Mouse (Mus musculus) gastrocnemius, postnatal 14 days (tissue): Measurements from ENCODE around the gene Tomt. TPM values are rescaled to one million over a fixed set of nuclear protein-coding genes. Genes with fewer than 3 reads are reported as not detected.

Experiments used
- DNase-seq: peaks from one replicate; pipeline ENCODE4 v3.0.0; 2021; ENCODE audit warnings: mixed read lengths
- intact Hi-C: fragments of 180-260 bp; cut with DNase I; formaldehyde crosslinking; loops from one replicate; pipeline ENCODE4 v1.15.1; 2025; ENCODE audit warnings: low total_unique reads
- microRNA-seq, 2 experiments: library from miRNA; unstranded; fragments of <30 nt; microRNA quantifications; one replicate each; pipeline ENCODE4 v1.2.0; 2021
- total RNA-seq, 2 experiments: library from RNA; stranded (reverse); gene quantifications; 2 replicates each; pipeline ENCODE4 v1.2.3; 2021

Gene Tomt
- total RNA-seq, 2 experiments from 2014 or later: not detected

- intact Hi-C loops: no loop called here
- no peak for DNase-seq
Observed at GRCm38 (mm10) chr7:101866491-101867265, 39.5 kb downstream of the Tomt start.

- DNase-seq: no peak
- intact Hi-C loops: no loop called here
Observed at GRCm38 (mm10) chr7:101863415-101863814, 42.7 kb downstream of the Tomt start, which contains the start of gene Anapc15. Gene Anapc15 (plus strand): TSS chr7:101863715.

GRCm38 (mm10) chr7:101862291-101862690 lies 43.9 kb downstream of the Tomt start:
- intact Hi-C loops: no loop called here
- no peak for DNase-seq

- intact Hi-C loops: no loop called here
- no peak for DNase-seq
Observed at GRCm38 (mm10) chr7:101860978-101861377, 45.2 kb downstream of the Tomt start.

- intact Hi-C loops: no loop called here
- DNase-seq: no peak
Observed at GRCm38 (mm10) chr7:101858362-101858761, 47.8 kb downstream of the Tomt start.

- no peak for DNase-seq
- intact Hi-C loops: no loop called here
Observed at GRCm38 (mm10) chr7:101857094-101857493, 49.1 kb downstream of the Tomt start, which contains the start of gene Folr2. Gene Folr2 (minus strand): TSS chr7:101857194.

- intact Hi-C loops: no loop called here
- no peak for DNase-seq
Observed at GRCm38 (mm10) chr7:101853816-101854215, 52.3 kb downstream of the Tomt start.

- intact Hi-C loops: no loop called here
- DNase-seq: no peak
Observed at GRCm38 (mm10) chr7:101852846-101853245, 53.3 kb downstream of the Tomt start.

GRCm38 (mm10) chr7:101851689-101852088 lies 54.5 kb downstream of the Tomt start:
- intact Hi-C loops: no loop called here
- no peak for DNase-seq

Small RNA genes lying within 50 kb of the gene (microRNA-seq; reads per million reads assigned to microRNA genes)
- 0 reads per million in 2 experiments for gene Gm22655

Other genes starting within 250 kb of the Tomt start
- 10 to 100 TPM; 37.3 to 39.2 TPM for gene Clpb, start 242.7 kb downstream of the Tomt start, total RNA-seq
- gene Phox2a, start 88.0 kb downstream of the Tomt start, total RNA-seq: not detected
- 10 to 100 TPM; 67.0 to 73.8 TPM for gene Inppl1, start 68.1 kb downstream of the Tomt start, total RNA-seq
- gene Folr2, start 49.2 kb downstream of the Tomt start, total RNA-seq: 1 to 10 TPM; 2.8 to 6.1 TPM
- gene Anapc15, start 42.6 kb downstream of the Tomt start, total RNA-seq: 10 to 100 TPM; 23.7 to 27.7 TPM
- gene Folr1, start 35.6 kb downstream of the Tomt start, total RNA-seq: 1 to 10 TPM; 1.6 to 2.2 TPM
- gene Lamtor1, start 455 bp downstream of the Tomt start, total RNA-seq: 100 to 1,000 TPM; 101 to 102 TPM
- 1 to 10 TPM; 3.6 to 3.7 TPM for gene Lrrc51, start 27.5 kb upstream of the Tomt start, total RNA-seq
- gene Numa1, start 27.8 kb upstream of the Tomt start, total RNA-seq: 10 to 100 TPM; 53.0 to 53.3 TPM
- 1 to 10 TPM; 1.1 to 1.4 TPM for gene Il18bp, start 112.3 kb upstream of the Tomt start, total RNA-seq
- gene Rnf121, start 159.1 kb upstream of the Tomt start, total RNA-seq: 10 to 100 TPM; 17.9 to 18.9 TPM
- gene Xndc1, start 159.2 kb upstream of the Tomt start, total RNA-seq: 1 to 10 TPM; 3.8 to 4.9 TPM
- gene Xntrpc, start 159.4 kb upstream of the Tomt start, total RNA-seq: under 1 TPM; 0.53 to 0.84 TPM
- gene Trpc2, start 176.8 kb upstream of the Tomt start, total RNA-seq: under 1 TPM in 1 of 2 experiments, not detected in 1; 0.21 TPM
- 100 to 1,000 TPM; 281 to 363 TPM for gene Art1, start 195.4 kb upstream of the Tomt start, total RNA-seq
- gene Art5, start 203.1 kb upstream of the Tomt start, total RNA-seq: 1 to 10 TPM; 6.9 to 8.1 TPM
- gene Chrna10, start 210.5 kb upstream of the Tomt start, total RNA-seq: 1 to 10 TPM in 1 of 2 experiments, not detected in 1; 1.0 TPM